Mouse (Mus musculus): ENCODE measurements around the gene Arpin. TPM values are rescaled to one million over a fixed set of nuclear protein-coding genes. Genes with fewer than 3 reads are reported as not detected.

Gene Arpin
- polyA plus RNA-seq, 1 experiment from 2014 or later = 16.8 TPM

- WGBS = 90% methylated on average over 15 of the region's 15 CpGs
- no peak overlapping the region for H3K27ac ChIP-seq
- no peak overlapping the region for H3K4me3 ChIP-seq
- ATAC-seq = no peak
- H3K9ac ChIP-seq = no peak overlapping the region
- no peaks in the 10 kb centered on the region for H3K4me1 ChIP-seq
- no peak overlapping the region for H3K4me2 ChIP-seq
- peaks cover 58% of the 10 kb centered on the region for H3K36me3 ChIP-seq (ENCODE audit: poor library complexity, severe bottlenecking)
- no peaks in the 10 kb centered on the region for H3K9me3 ChIP-seq (replicated peaks)
- no peaks in the 10 kb centered on the region for H3K27me3 ChIP-seq
Measured at GRCm38 (mm10) chr7:79890436-79891221, 44.5 kb downstream of the Arpin start.

GRCm38 (mm10) chr7:79888603-79889002 is 46.6 kb downstream of the Arpin start:
- no peak overlapping the region for H3K4me2 ChIP-seq
- H3K4me1 ChIP-seq = no peaks in the 10 kb centered on the region
- peaks cover 48% of the 10 kb centered on the region for H3K36me3 ChIP-seq (ENCODE audit: poor library complexity, severe bottlenecking)
- WGBS = 95% methylated on average over 9 of the region's 9 CpGs
- H3K9ac ChIP-seq = no peak overlapping the region
- no peak overlapping the region for H3K27ac ChIP-seq
- H3K9me3 ChIP-seq (replicated peaks) = no peaks in the 10 kb centered on the region
- H3K4me3 ChIP-seq = no peak overlapping the region
- H3K27me3 ChIP-seq = no peaks in the 10 kb centered on the region
- no peak for ATAC-seq

- ATAC-seq = no peak
- H3K9me3 ChIP-seq (replicated peaks) = no peaks in the 10 kb centered on the region
- WGBS = 91% methylated on average over 7 of the region's 7 CpGs
Measured at GRCm38 (mm10) chr7:79883613-79884334, 51.4 kb downstream of the Arpin start.

GRCm38 (mm10) chr7:79881901-79882300 is 53.3 kb downstream of the Arpin start:
- Histone ChIP-seq H3K4me1 (no peaks in the 10 kb centered on the region), H3K27ac (no peak overlapping the region), H3K27me3 (no peaks in the 10 kb centered on the region), H3K4me3 (no peak overlapping the region), H3K36me3 (ENCODE audit: poor library complexity, severe bottlenecking) (peaks cover 66% of the 10 kb centered on the region), H3K9me3 (replicated peaks) (no peaks in the 10 kb centered on the region), H3K4me2 (no peak overlapping the region), H3K9ac (no peak overlapping the region)
- 93% methylated on average over 6 of the region's 6 CpGs for WGBS
- no peak for ATAC-seq

More at GRCm38 (mm10) chr7:79883613-79884334, 51.4 kb downstream of the Arpin start:
- Histone ChIP-seq H3K9ac (no peak overlapping the region), H3K27me3 (no peaks in the 10 kb centered on the region), H3K36me3 (ENCODE audit: poor library complexity, severe bottlenecking) (peaks cover 66% of the 10 kb centered on the region), H3K27ac (no peak overlapping the region), H3K4me2 (no peak overlapping the region), H3K4me1 (no peaks in the 10 kb centered on the region), H3K4me3 (no peak overlapping the region)

GRCm38 (mm10) chr7:79880998-79881397 is 54.2 kb downstream of the Arpin start:
- Histone ChIP-seq H3K27me3 (no peaks in the 10 kb centered on the region), H3K9ac (no peak overlapping the region), H3K36me3 (ENCODE audit: poor library complexity, severe bottlenecking) (peaks cover 69% of the 10 kb centered on the region), H3K4me3 (no peak overlapping the region), H3K9me3 (replicated peaks) (no peaks in the 10 kb centered on the region), H3K4me2 (no peak overlapping the region), H3K27ac (no peak overlapping the region), H3K4me1 (no peaks in the 10 kb centered on the region)
- 42% methylated on average over 3 of the region's 3 CpGs for WGBS
- ATAC-seq = no peak

GRCm38 (mm10) chr7:79880033-79880432 is 55.1 kb downstream of the Arpin start:
- Histone ChIP-seq H3K27ac (no peak overlapping the region), H3K4me1 (no peaks in the 10 kb centered on the region), H3K4me3 (no peak overlapping the region), H3K36me3 (ENCODE audit: poor library complexity, severe bottlenecking) (peaks cover 66% of the 10 kb centered on the region), H3K4me2 (no peak overlapping the region), H3K9me3 (replicated peaks) (no peaks in the 10 kb centered on the region), H3K27me3 (no peaks in the 10 kb centered on the region), H3K9ac (no peak overlapping the region)
- whole genome bisulfite sequencing = 96% methylated on average over 6 of the region's 6 CpGs
- no peak for ATAC-seq

GRCm38 (mm10) chr7:79878455-79879025 is 56.6 kb downstream of the Arpin start:
- no peaks in the 10 kb centered on the region for H3K9me3 ChIP-seq (replicated peaks)
- H3K4me1 ChIP-seq = no peaks in the 10 kb centered on the region
- no peak overlapping the region for H3K27ac ChIP-seq
- no peaks in the 10 kb centered on the region for H3K27me3 ChIP-seq
- no peak overlapping the region for H3K9ac ChIP-seq
- H3K36me3 ChIP-seq (ENCODE audit: poor library complexity, severe bottlenecking) = peaks cover 64% of the 10 kb centered on the region
- H3K4me3 ChIP-seq = no peak overlapping the region
- 77% methylated on average over 2 of the region's 2 CpGs for WGBS
- no peak for ATAC-seq
- H3K4me2 ChIP-seq = no peak overlapping the region

Small RNAs within 50 kb of the gene (microRNA-seq; reads per million reads assigned to microRNA genes)
- not detected for gene Gm24541

Other genes starting within 250 kb of the Arpin start
- gene Kif7, start 219.6 kb downstream of the Arpin start, polyA plus RNA-seq (2015; fragmentation: Nextera tagmentation; extraction: Ambion mirVana) = 3.0 and 3.5 TPM in 2 replicates
- 0.21 TPM in 1 of 2 replicates, not detected in the other for gene Plin1, start 202.5 kb downstream of the Arpin start, polyA plus RNA-seq (2015; fragmentation: Nextera tagmentation; extraction: Ambion mirVana)
- 12.7 and 14.2 TPM in 2 replicates for gene Pex11a, start 192.2 kb downstream of the Arpin start, polyA plus RNA-seq (2015; fragmentation: Nextera tagmentation; extraction: Ambion mirVana)
- gene Wdr93, start 192.2 kb downstream of the Arpin start, polyA plus RNA-seq (2015; fragmentation: Nextera tagmentation; extraction: Ambion mirVana) = 0.39 and 0.64 TPM in 2 replicates
- not detected in 2 replicates for gene Mesp1, start 141.6 kb downstream of the Arpin start, polyA plus RNA-seq (2015; fragmentation: Nextera tagmentation; extraction: Ambion mirVana)
- gene Mesp2, start 124.6 kb downstream of the Arpin start, polyA plus RNA-seq (2015; fragmentation: Nextera tagmentation; extraction: Ambion mirVana) = 0.90 and 1.1 TPM in 2 replicates
- 0.99 and 1.9 TPM in 2 replicates for gene Anpep, start 74.3 kb downstream of the Arpin start, polyA plus RNA-seq (2015; fragmentation: Nextera tagmentation; extraction: Ambion mirVana)
- gene Ap3s2, start 14.7 kb downstream of the Arpin start, polyA plus RNA-seq (2015; fragmentation: Nextera tagmentation; extraction: Ambion mirVana) = 46.2 and 46.3 TPM in 2 replicates
- 20.6 and 23.1 TPM in 2 replicates for gene Zfp710, start 89.5 kb upstream of the Arpin start, polyA plus RNA-seq (2015; fragmentation: Nextera tagmentation; extraction: Ambion mirVana)
- gene Idh2, start 180.0 kb upstream of the Arpin start, polyA plus RNA-seq (2015; fragmentation: Nextera tagmentation; extraction: Ambion mirVana) = 351 and 386 TPM in 2 replicates